Mouse (Mus musculus) midbrain, embryonic 15.5 days (tissue): Measurements from ENCODE around the gene Stap2. TPM values are rescaled to one million over a fixed set of nuclear protein-coding genes. Genes with fewer than 3 reads are reported as not detected.

Experiments
- ATAC-seq: fragments of 200-750 bp; cut with Nextera tagmentation; replicated peaks from 2 replicates; pipeline ENCODE4 v1.8.0; 2017; ENCODE audit warnings: moderate TSS enrichment
- H3K27ac ChIP-seq: fragments of 300-500 bp; sonication (generic); 2 replicates; pipeline ENCODE4 v1.5.1; 2015; ENCODE audit warnings: mild to moderate bottlenecking, inconsistent platforms
- H3K27me3 ChIP-seq: fragments of 300-500 bp; sonication (generic); replicated peaks from 2 replicates; pipeline ENCODE4 v1.6.1; 2015; ENCODE audit warnings: inconsistent platforms
- H3K36me3 ChIP-seq: fragments of 300-500 bp; sonication (generic); replicated peaks from 2 replicates; pipeline ENCODE4 v1.6.1; 2015; ENCODE audit warnings: inconsistent platforms
- H3K4me1 ChIP-seq: fragments of 300-500 bp; sonication (generic); 2 replicates; pipeline ENCODE4 v1.6.1; 2015; ENCODE audit warnings: inconsistent platforms
- H3K4me2 ChIP-seq: fragments of 300-500 bp; sonication (generic); 2 replicates; pipeline ENCODE4 v1.6.1; 2015; ENCODE audit warnings: inconsistent platforms, mild to moderate bottlenecking, moderate library complexity
- H3K4me3 ChIP-seq: fragments of 300-500 bp; sonication (generic); 2 replicates; pipeline ENCODE4 v1.5.1; 2015; ENCODE audit warnings: mild to moderate bottlenecking, inconsistent platforms
- H3K9ac ChIP-seq: fragments of 300-500 bp; sonication (generic); 2 replicates; pipeline ENCODE4 v1.6.1; 2015; ENCODE audit warnings: mild to moderate bottlenecking, inconsistent platforms
- H3K9me3 ChIP-seq: fragments of 300-500 bp; sonication (generic); 2 replicates; pipeline ENCODE4 v1.6.1; 2016; ENCODE audit warnings: inconsistent platforms
- WGBS: fragments of 180-500 bp; shearing (Covaris S2); methylation state at CpG from one replicate; pipeline ENCODE4 v1.1.7; 2015; ENCODE audit warnings: mixed read lengths; 5-methylcytosine and 5-hydroxymethylcytosine counted together
- polyA plus RNA-seq: library from polyadenylated mRNA; unstranded; fragments of >200 nt; fragmentation: Nextera tagmentation; extraction: Ambion mirVana; gene quantifications from 2 replicates; pipeline ENCODE4 v1.2.1, GENCODE M21; 2015

Gene Stap2
- polyA plus RNA-seq, 1 experiment from 2014 or later = 5.8 TPM

GRCm38 (mm10) chr17:56034040-56034725 lies 28.8 kb upstream of the Stap2 start:
- H3K4me3 ChIP-seq = no peak overlapping the region
- H3K9ac ChIP-seq = peak overlapping the region; percentile 5; the same call in 1 of the 2 replicates
- H3K27me3 ChIP-seq = no peaks in the 10 kb centered on the region
- no peak overlapping the region for H3K27ac ChIP-seq
- no peaks in the 10 kb centered on the region for H3K36me3 ChIP-seq
- no peak for ATAC-seq
- H3K9me3 ChIP-seq = no peaks in the 10 kb centered on the region
- H3K4me2 ChIP-seq = no peak overlapping the region
- WGBS = 92% methylated on average over 7 of the region's 7 CpGs
- peaks cover 34% of the 10 kb centered on the region for H3K4me1 ChIP-seq

GRCm38 (mm10) chr17:56032831-56033230 lies 27.4 kb upstream of the Stap2 start:
- Histone ChIP-seq H3K9me3 (no peaks in the 10 kb centered on the region), H3K4me2 (no peak overlapping the region), H3K9ac (no peak overlapping the region), H3K27ac (no peak overlapping the region), H3K4me1 (peaks cover 34% of the 10 kb centered on the region), H3K36me3 (no peaks in the 10 kb centered on the region), H3K4me3 (no peak overlapping the region), H3K27me3 (no peaks in the 10 kb centered on the region)
- no peak for ATAC-seq
- WGBS = 81% methylated on average over 7 of the region's 7 CpGs

- H3K9ac ChIP-seq = no peak overlapping the region
- ATAC-seq = no peak
Observed at GRCm38 (mm10) chr17:56032127-56032733, 26.8 kb upstream of the Stap2 start.

GRCm38 (mm10) chr17:56031431-56031830 lies 26.0 kb upstream of the Stap2 start:
- 92% methylated on average over 7 of the region's 7 CpGs for WGBS
- Histone ChIP-seq H3K27ac (no peak overlapping the region), H3K4me2 (no peak overlapping the region), H3K27me3 (no peaks in the 10 kb centered on the region), H3K4me1 (peaks cover 28% of the 10 kb centered on the region), H3K9ac (no peak overlapping the region), H3K4me3 (no peak overlapping the region), H3K36me3 (no peaks in the 10 kb centered on the region), H3K9me3 (no peaks in the 10 kb centered on the region)
- ATAC-seq = no peak

More at GRCm38 (mm10) chr17:56032127-56032733, 26.8 kb upstream of the Stap2 start:
- Histone ChIP-seq H3K27me3 (no peaks in the 10 kb centered on the region), H3K4me3 (no peak overlapping the region), H3K4me2 (no peak overlapping the region), H3K4me1 (peaks cover 33% of the 10 kb centered on the region), H3K36me3 (no peaks in the 10 kb centered on the region), H3K27ac (no peak overlapping the region), H3K9me3 (no peaks in the 10 kb centered on the region)
- 72% methylated on average over 6 of the region's 6 CpGs for WGBS

- no peak overlapping the region for H3K27ac ChIP-seq
- no peaks in the 10 kb centered on the region for H3K9me3 ChIP-seq
- no peaks in the 10 kb centered on the region for H3K27me3 ChIP-seq
- 65% methylated on average over 5 of the region's 5 CpGs for WGBS
- H3K9ac ChIP-seq = no peak overlapping the region
- H3K4me3 ChIP-seq = no peak overlapping the region
- no peak for ATAC-seq
- no peak overlapping the region for H3K4me2 ChIP-seq
- peaks cover 27% of the 10 kb centered on the region for H3K4me1 ChIP-seq
- no peaks in the 10 kb centered on the region for H3K36me3 ChIP-seq
Observed at GRCm38 (mm10) chr17:56030919-56031318, 25.5 kb upstream of the Stap2 start.

- H3K9me3 ChIP-seq = no peaks in the 10 kb centered on the region
- H3K36me3 ChIP-seq = no peaks in the 10 kb centered on the region
- peaks cover 22% of the 10 kb centered on the region for H3K4me1 ChIP-seq
- no peak overlapping the region for H3K4me2 ChIP-seq
- no peak overlapping the region for H3K4me3 ChIP-seq
- H3K27ac ChIP-seq = no peak overlapping the region
- H3K27me3 ChIP-seq = no peaks in the 10 kb centered on the region
- WGBS = 86% methylated on average over 9 of the region's 9 CpGs
- ATAC-seq = no peak
- no peak overlapping the region for H3K9ac ChIP-seq
Observed at GRCm38 (mm10) chr17:56030238-56030870, 25.0 kb upstream of the Stap2 start.

GRCm38 (mm10) chr17:56027801-56028441 lies 22.5 kb upstream of the Stap2 start:
- Histone ChIP-seq H3K9ac (no peak overlapping the region), H3K27me3 (no peaks in the 10 kb centered on the region), H3K36me3 (no peaks in the 10 kb centered on the region), H3K4me1 (0 out of 2 replicates have a peak, but pooled peaks cover 4% of the 10 kb centered on the region), H3K9me3 (no peaks in the 10 kb centered on the region), H3K4me2 (no peak overlapping the region), H3K27ac (no peak overlapping the region), H3K4me3 (no peak overlapping the region)
- ATAC-seq = no peak
- 93% methylated on average over 5 of the region's 5 CpGs for WGBS

GRCm38 (mm10) chr17:56026881-56027280 lies 21.5 kb upstream of the Stap2 start:
- Histone ChIP-seq H3K4me3 (no peak overlapping the region), H3K27ac (no peak overlapping the region), H3K9me3 (no peaks in the 10 kb centered on the region), H3K27me3 (no peaks in the 10 kb centered on the region), H3K36me3 (no peaks in the 10 kb centered on the region), H3K9ac (no peak overlapping the region), H3K4me1 (peaks cover 3% of the 10 kb centered on the region; the same call in 1 of the 2 replicates), H3K4me2 (no peak overlapping the region)
- 86% methylated on average over 1 of the region's 1 CpGs for WGBS
- ATAC-seq = no peak

GRCm38 (mm10) chr17:56026303-56026702 lies 20.9 kb upstream of the Stap2 start:
- Histone ChIP-seq H3K9me3 (no peaks in the 10 kb centered on the region), H3K4me2 (no peak overlapping the region), H3K27me3 (no peaks in the 10 kb centered on the region), H3K27ac (no peak overlapping the region), H3K36me3 (no peaks in the 10 kb centered on the region), H3K4me1 (peaks cover 7% of the 10 kb centered on the region; the same call in 1 of the 2 replicates), H3K9ac (no peak overlapping the region), H3K4me3 (no peak overlapping the region)
- WGBS = 88% methylated on average over 1 of the region's 1 CpGs
- no peak for ATAC-seq

- H3K4me1 ChIP-seq = peaks cover 9% of the 10 kb centered on the region; the same call in 1 of the 2 replicates
- 84% methylated on average over 5 of the region's 5 CpGs for WGBS
- no peak for ATAC-seq
Observed at GRCm38 (mm10) chr17:56024931-56025330, 19.5 kb upstream of the Stap2 start.

GRCm38 (mm10) chr17:56024476-56024875 lies 19.1 kb upstream of the Stap2 start:
- ATAC-seq = no peak
- Histone ChIP-seq H3K4me1 (peaks cover 9% of the 10 kb centered on the region; the same call in 1 of the 2 replicates), H3K36me3 (no peaks in the 10 kb centered on the region), H3K27me3 (no peaks in the 10 kb centered on the region), H3K4me3 (no peak overlapping the region), H3K4me2 (no peak overlapping the region), H3K9ac (no peak overlapping the region), H3K27ac (no peak overlapping the region), H3K9me3 (no peaks in the 10 kb centered on the region)
- 63% methylated on average over 2 of the region's 2 CpGs for WGBS

More at GRCm38 (mm10) chr17:56024931-56025330, 19.5 kb upstream of the Stap2 start:
- Histone ChIP-seq H3K9me3 (no peaks in the 10 kb centered on the region), H3K4me3 (no peak overlapping the region), H3K9ac (no peak overlapping the region), H3K4me2 (no peak overlapping the region), H3K27me3 (no peaks in the 10 kb centered on the region), H3K27ac (no peak overlapping the region), H3K36me3 (no peaks in the 10 kb centered on the region)

GRCm38 (mm10) chr17:56023386-56023785 lies 18.0 kb upstream of the Stap2 start:
- Histone ChIP-seq H3K27ac (no peak overlapping the region; the same call in 1 of the 2 replicates), H3K27me3 (no peaks in the 10 kb centered on the region), H3K36me3 (peaks cover 5% of the 10 kb centered on the region; the same call in 1 of the 2 replicates), H3K9ac (no peak overlapping the region), H3K9me3 (no peaks in the 10 kb centered on the region), H3K4me3 (no peak overlapping the region), H3K4me2 (no peak overlapping the region), H3K4me1 (peaks cover 9% of the 10 kb centered on the region; the same call in 1 of the 2 replicates)
- 86% methylated on average over 5 of the region's 5 CpGs for whole genome bisulfite sequencing
- no peak for ATAC-seq
